Mouse (Mus musculus) spleen, adult 2 months (tissue): ENCODE results near the gene Slit3.

Experiments
- CTCF ChIP-seq: fragments of 200-500 bp; IDR thresholded peaks from 2 replicates; pipeline ENCODE4 v1.5.1; 2011; ENCODE audit warnings: mild to moderate bottlenecking, inconsistent platforms; ENCODE audit not compliant: insufficient read depth, insufficient read length, insufficient replicate concordance; ENCODE audit errors: extremely low read depth
- POLR2A ChIP-seq: fragments of 200-500 bp; IDR thresholded peaks from 2 replicates; pipeline ENCODE4 v1.6.1; 2011; ENCODE audit warnings: low read depth, low read length, inconsistent platforms

GRCm38 (mm10) chr11:35718881-35719280 lies 597.9 kb downstream of the Slit3 start:
- no peak for TF ChIP-seq CTCF
- TF ChIP-seq POLR2A = no peak
